Mouse (Mus musculus): ENCODE data around the gene Mical3.

DNA sequence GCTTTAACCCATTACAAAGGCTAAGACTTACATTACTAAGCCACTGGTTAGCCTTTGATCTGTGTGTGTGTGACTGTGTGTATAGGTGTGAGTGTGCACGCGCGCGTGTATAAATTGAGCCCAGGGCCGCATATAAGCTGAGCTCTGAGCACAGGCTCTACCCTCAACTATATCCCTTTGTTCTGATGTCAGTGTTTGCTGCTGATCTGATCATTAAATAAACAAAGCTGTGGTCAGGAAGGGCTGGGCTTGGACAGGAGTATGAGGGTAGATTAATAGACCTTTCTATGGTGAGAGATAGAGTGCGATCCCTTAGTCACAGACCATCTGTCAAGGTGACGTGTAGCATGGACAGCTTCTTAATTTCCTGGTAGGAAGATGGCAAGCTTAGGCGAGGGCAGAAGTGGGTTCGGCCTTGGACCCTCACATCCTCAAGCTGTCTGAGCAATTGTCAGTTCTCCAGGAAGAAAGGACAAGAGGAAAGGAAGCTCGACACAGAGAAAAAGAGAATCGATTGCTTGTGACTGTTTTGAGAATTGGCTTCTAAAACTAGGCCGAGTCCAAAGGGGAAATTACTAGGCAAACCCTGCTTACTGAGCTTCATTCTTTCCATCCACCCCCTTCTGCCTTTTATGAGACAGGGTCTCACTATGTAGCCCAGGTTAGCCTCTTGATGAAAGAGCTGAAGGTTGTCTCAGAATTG, 7.7 kb upstream of the Mical3 start:
- no peak for TF ChIP-seq CHD2 (IDR thresholded peaks at IDR 0.05; ENCODE audit: low read depth, low read length)
- no peak for TF ChIP-seq HCFC1 (IDR thresholded peaks at IDR 0.05; ENCODE audit: borderline replicate concordance, insufficient read depth, low read length)

Data from ES-E14 (cell line).